Mouse (Mus musculus): ENCODE data around the gene Arfgef3.

The Arfgef3 gene

GRCm38 (mm10) chr10:18743286-18744142 lies at the start of gene Arfgef3:
TSS of gene Arfgef3 (minus strand) at chr10:18743949.
- peak; percentile 35 to 53 for DNase-seq

- no peak for DNase-seq
These were observed 46.3 kb upstream of the Arfgef3 start for GRCm38 (mm10) chr10:18790063-18790462.

DNA sequence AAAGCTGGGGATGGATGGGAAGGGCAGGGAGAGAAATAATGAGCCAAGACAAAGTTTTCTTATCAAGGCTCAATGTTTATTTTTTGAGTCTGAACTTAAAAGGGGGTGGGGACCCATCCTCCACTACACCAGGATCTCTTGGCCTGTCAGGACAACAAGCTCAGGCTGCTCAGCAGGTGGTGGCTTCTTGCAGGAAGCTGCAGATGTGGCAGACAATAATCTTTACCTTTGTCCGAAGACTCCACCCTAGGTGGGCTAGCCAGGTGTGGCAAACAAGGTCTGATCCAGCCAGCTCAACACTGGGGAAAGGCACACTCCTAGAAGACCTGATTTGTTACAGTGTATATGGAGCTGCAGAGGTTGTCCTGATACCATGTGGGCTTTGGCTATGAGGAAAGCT lies 44.9 kb upstream of the Arfgef3 start:
- no peak for DNase-seq

GRCm38 (mm10) chr10:18786693-18787092 lies 42.9 kb upstream of the Arfgef3 start, which contains the start of gene Gm4922:
TSS of gene Gm4922 (minus strand) at chr10:18786793.
- no peak for DNase-seq

GRCm38 (mm10) chr10:18777546-18777945 lies 33.8 kb upstream of the Arfgef3 start:
- no peak for DNase-seq

DNA sequence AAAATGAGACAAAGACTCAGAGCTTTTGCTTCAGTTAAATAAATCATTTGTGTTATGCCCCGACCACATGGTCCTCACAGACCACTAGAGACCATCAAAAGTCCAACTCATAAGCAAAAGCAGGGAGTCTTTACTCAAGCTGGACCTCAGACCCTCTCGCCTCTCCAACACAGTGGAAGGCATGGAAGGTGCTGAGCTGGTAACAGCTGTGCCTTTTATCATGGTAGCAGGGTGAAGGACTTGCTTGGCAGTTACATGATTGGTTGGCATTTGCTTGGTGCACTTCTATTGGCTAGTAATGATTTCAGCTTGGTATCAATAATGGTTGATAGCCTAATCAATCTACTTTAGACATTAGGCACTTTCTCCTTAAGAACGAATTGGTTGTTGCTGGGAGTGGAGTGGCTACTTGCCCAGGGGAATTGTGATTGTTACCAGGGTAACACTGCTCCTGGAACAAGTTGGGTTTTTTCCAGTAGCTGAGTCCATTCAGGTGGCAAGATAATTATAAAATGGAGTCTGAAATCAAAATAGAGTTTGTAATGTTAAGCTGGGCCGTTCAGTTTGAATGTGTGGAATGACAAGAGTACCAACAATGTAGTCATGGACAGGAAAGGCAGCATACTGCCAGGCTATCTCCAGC lies 28.9 kb upstream of the Arfgef3 start:
- DNase-seq: no peak

DNA sequence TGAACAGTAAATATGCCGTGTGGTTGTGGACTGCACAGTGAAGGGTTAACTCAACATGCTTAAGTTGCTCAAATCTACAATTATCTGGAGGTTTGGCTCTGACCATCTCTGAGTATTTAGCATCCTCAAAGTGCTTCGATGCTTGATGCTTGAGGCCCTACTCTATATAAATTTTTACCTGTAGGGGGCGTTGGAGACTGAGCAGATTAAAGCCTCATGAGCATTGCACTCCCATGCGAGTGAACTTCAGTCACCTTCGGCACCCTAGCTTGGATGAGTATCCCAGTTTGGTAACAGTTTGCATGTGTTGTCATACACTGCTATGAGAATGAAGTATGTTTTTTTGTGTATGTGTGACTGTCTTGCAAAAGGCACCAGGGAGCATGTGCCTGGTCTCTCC lies 26.2 kb upstream of the Arfgef3 start:
- DNase-seq: no peak

DNA sequence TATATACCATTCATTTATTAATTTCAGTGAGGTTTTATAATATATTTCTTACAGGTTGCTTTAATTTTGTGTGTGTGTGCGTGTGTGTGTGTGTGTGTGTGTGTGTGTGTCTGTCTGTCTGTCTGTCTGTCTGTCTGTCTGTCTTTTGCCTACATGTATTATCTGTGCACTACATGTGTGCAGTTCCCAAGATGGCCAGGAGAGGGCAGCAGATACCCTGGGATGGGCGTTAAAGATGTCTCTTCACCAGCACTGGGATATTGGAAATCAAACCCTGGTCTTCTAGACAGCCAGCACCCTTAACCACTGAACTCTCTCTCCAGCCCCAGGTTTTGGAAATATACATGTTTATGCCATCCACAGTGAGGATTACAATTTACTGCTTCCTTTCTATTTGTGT lies 16.5 kb upstream of the Arfgef3 start:
- peak in 1 of 2 experiments; percentile 66 for DNase-seq

GRCm38 (mm10) chr10:18750057-18750456 lies 6.3 kb upstream of the Arfgef3 start:
- no peak for DNase-seq

- no peak for DNase-seq
These were observed 1.7 kb downstream of the Arfgef3 start for GRCm38 (mm10) chr10:18742086-18742485.

DNA sequence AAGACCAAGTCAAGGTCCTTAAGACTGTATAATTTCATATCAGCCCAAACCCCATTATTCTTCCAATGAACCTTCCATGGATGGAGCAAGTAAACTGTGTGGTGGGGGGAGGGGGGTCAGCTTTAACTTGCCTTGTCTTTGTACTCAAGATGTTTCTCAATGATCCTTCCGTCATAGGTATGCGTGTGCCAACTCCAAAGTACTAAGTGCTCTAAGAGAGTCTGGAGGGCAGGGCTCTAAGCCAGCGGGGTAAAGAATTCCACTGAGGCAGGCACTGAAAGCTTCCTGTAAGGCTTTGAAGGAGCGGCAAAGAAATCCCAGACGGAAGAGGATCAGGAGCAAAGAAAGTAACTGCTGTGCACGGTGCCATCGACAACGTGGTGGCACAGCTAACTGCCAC lies 2.7 kb downstream of the Arfgef3 start:
- DNase-seq: no peak

GRCm38 (mm10) chr10:18728548-18728947 lies 15.2 kb downstream of the Arfgef3 start:
- DNase-seq: no peak

- DNase-seq: no peak
These were observed 32.3 kb downstream of the Arfgef3 start for GRCm38 (mm10) chr10:18711436-18711835.

GRCm38 (mm10) chr10:18710949-18711348 lies 32.8 kb downstream of the Arfgef3 start:
- DNase-seq: no peak

DNA sequence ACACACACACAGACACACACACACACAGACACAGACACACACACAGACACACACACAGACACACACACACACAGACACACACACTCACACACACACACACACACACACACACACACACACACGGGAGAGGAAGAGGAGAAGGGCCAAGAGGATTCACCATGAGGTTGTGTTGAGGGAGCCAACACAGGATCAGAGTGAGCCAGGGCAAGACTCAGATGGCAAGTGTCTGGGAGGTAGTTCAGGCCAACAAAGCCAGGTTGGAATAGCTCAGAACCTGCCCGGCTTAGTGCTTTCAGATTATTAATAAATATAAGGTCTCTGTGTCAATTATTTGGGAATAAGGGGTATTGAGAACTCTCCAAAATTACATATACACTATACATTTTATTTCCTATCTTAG lies 33.9 kb downstream of the Arfgef3 start:
- DNase-seq: no peak

- DNase-seq: no peak
These were observed 35.1 kb downstream of the Arfgef3 start for GRCm38 (mm10) chr10:18708641-18709040.

DNA sequence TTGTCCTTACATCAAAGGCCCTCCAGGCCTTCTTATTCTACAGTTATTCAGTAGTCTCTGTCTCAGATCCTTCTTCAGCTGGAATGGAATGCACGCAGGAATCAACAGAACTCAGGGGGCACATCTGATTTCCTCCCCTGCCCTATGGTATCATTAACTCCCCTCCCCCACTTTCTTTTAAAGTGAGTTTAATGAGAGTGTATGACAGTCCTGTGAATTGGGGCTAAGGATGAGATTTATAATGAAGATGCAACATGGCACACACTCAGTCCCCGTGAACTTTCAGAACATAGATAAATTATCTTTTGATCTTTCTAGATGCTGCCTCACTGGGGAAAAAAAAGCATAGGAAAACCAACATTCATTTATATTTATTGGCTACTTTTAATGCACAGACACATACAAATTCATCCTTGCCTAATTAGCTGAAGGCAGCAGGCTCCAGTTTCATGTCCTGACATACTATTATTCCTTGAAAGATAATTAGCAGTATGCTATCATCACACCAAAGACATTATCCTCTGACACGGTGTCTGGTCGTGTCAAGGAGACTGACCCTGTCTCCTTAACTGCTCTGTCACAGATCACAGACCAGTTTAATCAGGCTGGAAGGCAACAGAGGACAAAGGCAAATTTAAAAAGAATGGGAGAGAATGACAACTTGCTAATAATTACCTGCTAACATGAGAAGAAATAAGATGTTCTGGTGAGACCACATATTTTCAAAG lies 39.2 kb downstream of the Arfgef3 start:
- no peak for DNase-seq

- DNase-seq: no peak
These were observed 42.2 kb downstream of the Arfgef3 start for GRCm38 (mm10) chr10:18701517-18701916.

DNA sequence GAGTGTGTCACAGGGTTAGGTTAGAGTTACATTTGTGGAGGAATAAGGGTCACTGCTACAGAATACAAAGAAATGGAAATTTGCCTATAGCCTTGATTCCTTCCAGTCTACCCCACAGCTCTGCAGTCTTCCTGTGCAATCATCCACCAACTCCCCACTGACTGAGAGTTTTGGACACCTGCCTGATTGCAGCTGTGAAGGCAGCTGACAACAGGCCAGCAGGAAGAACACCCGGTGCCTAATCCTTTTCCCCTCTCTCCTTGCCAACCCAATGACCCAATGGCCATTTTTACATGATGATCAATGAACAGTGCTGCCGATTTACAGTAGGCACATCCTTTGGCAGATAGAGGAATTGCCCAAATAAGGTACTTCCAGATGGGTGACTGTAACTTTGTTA lies 43.6 kb downstream of the Arfgef3 start:
- DNase-seq: peak; percentile 41 to 42

DNA sequence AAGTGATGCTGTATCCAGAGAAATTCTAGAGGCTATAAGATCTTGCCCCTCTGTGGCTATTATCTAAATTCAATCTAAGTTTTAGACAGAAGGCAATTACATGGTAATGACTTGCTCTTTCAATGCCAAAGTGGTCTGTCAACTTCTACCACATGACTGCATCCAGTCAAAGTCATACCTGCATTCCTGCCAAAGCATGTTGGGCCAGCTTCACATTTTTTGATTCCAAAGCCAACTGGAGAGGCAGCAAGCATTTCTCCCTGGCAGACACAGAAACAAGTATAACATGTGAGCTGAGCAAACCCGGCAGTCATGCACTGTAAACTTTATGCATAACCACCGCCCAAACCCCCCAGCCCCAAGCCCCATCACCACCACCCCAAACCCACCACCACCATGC lies 44.6 kb downstream of the Arfgef3 start:
- no peak for DNase-seq

DNA sequence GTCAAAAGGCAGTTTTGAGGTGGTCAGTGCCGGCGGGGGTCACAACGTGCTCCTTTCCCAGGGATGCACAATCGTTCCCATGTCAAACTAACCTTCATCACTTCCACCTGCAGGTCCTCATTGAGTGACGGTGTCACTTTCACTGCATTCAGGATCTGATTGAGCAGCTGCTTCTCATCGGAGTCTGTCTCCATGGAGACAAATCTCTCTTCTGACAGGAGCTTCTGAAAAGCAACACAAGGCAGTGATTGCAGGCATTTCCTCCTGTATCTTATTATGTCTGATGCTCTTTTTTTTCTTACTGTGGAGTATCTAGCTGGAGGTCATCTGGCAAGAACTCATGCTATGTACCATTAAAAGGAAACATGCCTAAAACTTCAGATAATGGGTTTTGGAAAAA lies 47.3 kb downstream of the Arfgef3 start:
- DNase-seq: no peak

GRCm38 (mm10) chr10:18688234-18688633 lies 55.5 kb downstream of the Arfgef3 start:
- peak; percentile 53 to 78 for DNase-seq

- no peak for DNase-seq
These were observed 62.3 kb downstream of the Arfgef3 start for GRCm38 (mm10) chr10:18681385-18681954.
